Mouse (Mus musculus): Measurements from ENCODE around the gene Dusp10.

GRCm38 (mm10) chr1:184023971-184024370 lies 10.9 kb downstream of the Dusp10 start:
- TF ChIP-seq CTCF (IDR thresholded peaks at IDR 0.05; ENCODE audit: low read depth) (no peak), EP300 (IDR thresholded peaks at IDR 0.05; ENCODE audit: low read depth) (no peak)

Data from heart, postnatal 0 days (tissue).